ENCODE assay signal across 8 mouse cellular contexts in genomic region chr8:123211876-123212275, GRCm38 (mm10). TPM values are rescaled to one million over a fixed set of nuclear protein-coding genes. Genes with fewer than 3 reads are reported as not detected.
A peak's percentile ranks its signal among the peaks of the same experiment; 100 is the strongest.
DNase-seq lines count a peak whose midpoint lies in the region; ATAC-seq and TF ChIP-seq lines count a peak whose summit lies in the region.

No protein-coding gene starts in this region.

- peak overlapping the region; percentile 98 for H3K4me3 ChIP-seq in left cerebral cortex, adult 2 months
- peak overlapping the region; percentile 64 for H3K4me3 ChIP-seq in cortical plate, adult 2 months (ENCODE audit: insufficient read depth, low read length)
- peak overlapping the region; percentile 77 for H3K4me3 ChIP-seq in intestine, embryonic 14.5 days (ENCODE audit: low read depth, low read length)
- peak overlapping the region; percentile 95 for H3K4me3 ChIP-seq in neural tube, embryonic 12.5 days

- no peak for DNase-seq in left cerebral cortex, adult 2 months (ENCODE audit: extremely low spot score in 1 of 2, low spot score in 2 of 2)
- no peak for DNase-seq in left cerebral cortex, adult 9 months (ENCODE audit: low spot score in 2 of 2)
- DNase-seq in intestine, embryonic 14.5 days (ENCODE audit: low spot score), result no peak
- no peak for DNase-seq in embryo, embryonic 11 days
- DNase-seq in lung, postnatal 4 days, result no peak
- DNase-seq in T-cell, adult 2 months (ENCODE audit: low spot score), result no peak

- no peaks in the 10 kb centered on the region for H3K9me3 ChIP-seq in intestine, embryonic 14.5 days (ENCODE audit: control insufficient read depth, low read length)
- H3K9me3 ChIP-seq in neural tube, embryonic 12.5 days, result no peaks in the 10 kb centered on the region

- H3K27ac ChIP-seq in left cerebral cortex, adult 2 months, result peak overlapping the region; percentile 94
- H3K27ac ChIP-seq in cortical plate, adult 2 months (ENCODE audit: insufficient read depth, low read length), result no peak overlapping the region
- no peak overlapping the region for H3K27ac ChIP-seq in intestine, embryonic 14.5 days (ENCODE audit: low read depth)
- no peak overlapping the region for H3K27ac ChIP-seq in neural tube, embryonic 12.5 days

- TF ChIP-seq POLR2A in cortical plate, adult 2 months (IDR thresholded peaks at IDR 0.05; ENCODE audit: extremely low read depth, insufficient read depth, low read length), result no peak

- peak overlapping the region; percentile 96 for H3K9ac ChIP-seq in intestine, embryonic 14.5 days (ENCODE audit: low read length)
- peak overlapping the region; percentile 97 for H3K9ac ChIP-seq in neural tube, embryonic 12.5 days

- no peaks in the 10 kb centered on the region for H3K27me3 ChIP-seq in intestine, embryonic 14.5 days (replicated peaks; ENCODE audit: control insufficient read depth, insufficient read depth, low read length)
- no peaks in the 10 kb centered on the region for H3K27me3 ChIP-seq in neural tube, embryonic 12.5 days (replicated peaks)

- no peak for TF ChIP-seq CTCF in left cerebral cortex, adult 2 months (IDR thresholded peaks at IDR 0.05)
- no peak for TF ChIP-seq CTCF in cortical plate, adult 2 months (IDR thresholded peaks at IDR 0.05; ENCODE audit: extremely low read depth, insufficient read depth, low read length)

- 44% methylated on average over 10 of the region's 10 CpGs for WGBS in intestine, embryonic 14.5 days
- 61% methylated on average over 10 of the region's 10 CpGs for WGBS in neural tube, embryonic 12.5 days

- no peak for ATAC-seq in intestine, embryonic 14.5 days (replicated peaks; ENCODE audit: low FRiP score, low TSS enrichment, low read depth)
- no peak for ATAC-seq in neural tube, embryonic 12.5 days (ENCODE audit: low FRiP score, low read depth)

- intact Hi-C loops in left cerebral cortex, adult 2 months (cut with DNase I), result no loop called here

- H3K4me2 ChIP-seq in intestine, embryonic 14.5 days (ENCODE audit: low read length), result peak overlapping the region; percentile 95
- peak overlapping the region; percentile 98 for H3K4me2 ChIP-seq in neural tube, embryonic 12.5 days (replicated peaks)

- H3K4me1 ChIP-seq in cortical plate, adult 2 months (ENCODE audit: control insufficient read depth, insufficient read depth, low read length), result no peaks in the 10 kb centered on the region; the same call in 1 of the 2 replicates
- peaks cover 17% of the 10 kb centered on the region for H3K4me1 ChIP-seq in intestine, embryonic 14.5 days (replicated peaks; ENCODE audit: control insufficient read depth, insufficient read depth, low read length)
- peaks cover 19% of the 10 kb centered on the region for H3K4me1 ChIP-seq in neural tube, embryonic 12.5 days

- peaks cover 34% of the 10 kb centered on the region for H3K36me3 ChIP-seq in intestine, embryonic 14.5 days (ENCODE audit: control insufficient read depth, insufficient read depth, low read length)
- peaks cover 38% of the 10 kb centered on the region for H3K36me3 ChIP-seq in neural tube, embryonic 12.5 days

RNA-seq across cellular contexts. Expression of gene Chmp1a, which starts 0.7 kb away (rescaled TPM):
- 100 to 1,000 TPM in 1 of 2 experiments, 10 to 100 TPM in 1; 86.2 to 104 TPM for total RNA-seq in left cerebral cortex, adult 2 months (2021)
- polyA plus RNA-seq in cortical plate, adult 2 months (2012; rRNA removed), result 126 and 130 TPM in 2 replicates
- polyA plus RNA-seq in intestine, embryonic 14.5 days (2014; fragmentation: Nextera tagmentation; extraction: Ambion mirVana), result 107 and 110 TPM in 2 replicates
- 145 and 148 TPM in 2 replicates for polyA plus RNA-seq in neural tube, embryonic 12.5 days (2016; fragmentation: Nextera tagmentation; extraction: Ambion mirVana)

RNA-seq across cellular contexts. Expression of gene Spata33, which starts 0.8 kb away (rescaled TPM):
- 1 to 10 TPM; 6.3 to 8.1 TPM for total RNA-seq in left cerebral cortex, adult 2 months (2021)
- polyA plus RNA-seq in cortical plate, adult 2 months (2012; rRNA removed), result 8.4 and 9.7 TPM in 2 replicates
- 3.1 and 3.3 TPM in 2 replicates for polyA plus RNA-seq in intestine, embryonic 14.5 days (2014; fragmentation: Nextera tagmentation; extraction: Ambion mirVana)
- polyA plus RNA-seq in neural tube, embryonic 12.5 days (2016; fragmentation: Nextera tagmentation; extraction: Ambion mirVana), result 7.0 and 8.5 TPM in 2 replicates

RNA-seq across cellular contexts. Expression of gene Cdk10, which starts 12.8 kb away (rescaled TPM):
- total RNA-seq in left cerebral cortex, adult 2 months (2021), result 100 to 1,000 TPM; 101 to 111 TPM
- polyA plus RNA-seq in cortical plate, adult 2 months (2012; rRNA removed), result 165 and 187 TPM in 2 replicates
- polyA plus RNA-seq in intestine, embryonic 14.5 days (2014; fragmentation: Nextera tagmentation; extraction: Ambion mirVana), result 31.1 and 32.6 TPM in 2 replicates
- 35.6 and 36.1 TPM in 2 replicates for polyA plus RNA-seq in neural tube, embryonic 12.5 days (2016; fragmentation: Nextera tagmentation; extraction: Ambion mirVana)

RNA-seq across cellular contexts. Expression of gene Spata2l, which starts 24.2 kb away (rescaled TPM):
- total RNA-seq in left cerebral cortex, adult 2 months (2021), result 10 to 100 TPM; 75.4 to 97.5 TPM
- 59.6 and 69.8 TPM in 2 replicates for polyA plus RNA-seq in cortical plate, adult 2 months (2012; rRNA removed)
- polyA plus RNA-seq in intestine, embryonic 14.5 days (2014; fragmentation: Nextera tagmentation; extraction: Ambion mirVana), result 3.7 and 4.6 TPM in 2 replicates
- polyA plus RNA-seq in neural tube, embryonic 12.5 days (2016; fragmentation: Nextera tagmentation; extraction: Ambion mirVana), result 3.8 and 4.7 TPM in 2 replicates

RNA-seq across cellular contexts. Expression of gene Dpep1, which starts 25.8 kb away (rescaled TPM):
- not detected for total RNA-seq in left cerebral cortex, adult 2 months (2021)
- not detected in 2 replicates for polyA plus RNA-seq in cortical plate, adult 2 months (2012; rRNA removed)
- polyA plus RNA-seq in intestine, embryonic 14.5 days (2014; fragmentation: Nextera tagmentation; extraction: Ambion mirVana), result 0.28 and 1.3 TPM in 2 replicates
- 0.33 and 0.37 TPM in 2 replicates for polyA plus RNA-seq in neural tube, embryonic 12.5 days (2016; fragmentation: Nextera tagmentation; extraction: Ambion mirVana)
